In the genomic region with DNA sequence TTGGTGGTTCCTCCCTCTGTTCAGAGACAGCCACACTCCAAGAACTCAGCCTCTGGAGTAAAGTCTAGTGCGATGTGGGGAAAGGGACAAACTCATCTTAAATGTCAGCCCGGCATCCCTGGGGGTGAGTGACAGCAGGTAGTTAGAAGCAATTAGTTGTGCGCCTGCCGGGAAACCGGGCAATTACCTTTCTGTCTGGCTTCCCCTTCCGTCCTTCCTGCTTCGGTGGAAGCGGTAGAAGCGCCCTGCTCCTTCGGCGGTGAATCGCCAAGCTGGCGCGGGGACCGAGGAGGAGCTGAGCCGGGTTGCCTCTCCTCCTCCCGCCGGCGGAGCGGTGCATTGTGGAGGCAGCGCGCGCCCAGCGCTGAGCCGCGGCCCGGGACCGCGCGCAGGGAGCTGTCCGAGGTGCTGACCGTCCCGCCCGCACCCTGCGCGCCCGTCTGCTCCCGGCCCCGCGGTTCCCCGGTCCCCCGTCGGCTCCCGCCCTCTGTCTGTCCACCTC, we compare ENCODE assay signal across 8 mouse cellular contexts. TPM values are rescaled to one million over a fixed set of nuclear protein-coding genes. Genes with fewer than 3 reads are reported as not detected.
DNase-seq lines count a peak whose midpoint lies in the region; ATAC-seq and TF ChIP-seq lines count a peak whose summit lies in the region.

Gene Akain1, plus strand, starts transcription at position 337 of the 502 bp plus-strand sequence.

- peak within 1 kb of the TSS; percentile 67 for H3K4me3 ChIP-seq in forebrain, embryonic 16.5 days (replicated peaks; ENCODE audit: low read length)
- peak within 1 kb of the TSS; percentile 71 for H3K4me3 ChIP-seq in layer of hippocampus, adult 2 months
- H3K4me3 ChIP-seq in lung, postnatal 0 days (ENCODE audit: low read depth, low read length) = no peak within 1 kb of the TSS; the same call in 1 of the 2 replicates

- no peak for TF ChIP-seq EP300 in lung, postnatal 0 days (IDR thresholded peaks at IDR 0.05)

- WGBS in forebrain, embryonic 16.5 days = under 1% methylated on average over 44 of the region's 44 CpGs
- 2% methylated on average over 37 of the region's 44 CpGs for WGBS in lung, postnatal 0 days

- peak within 1 kb of the TSS; percentile 92 for H3K4me2 ChIP-seq in forebrain, embryonic 16.5 days (ENCODE audit: low read length)
- H3K4me2 ChIP-seq in lung, postnatal 0 days (replicated peaks; ENCODE audit: low read depth, low read length) = peak within 1 kb of the TSS; percentile 50

- H3K9ac ChIP-seq in forebrain, embryonic 16.5 days (replicated peaks; ENCODE audit: low read depth, low read length) = peak within 1 kb of the TSS; percentile 60
- no peak within 1 kb of the TSS for H3K9ac ChIP-seq in lung, postnatal 0 days (replicated peaks; ENCODE audit: low read depth)

- no peak within 1 kb of the TSS for H3K27ac ChIP-seq in forebrain, embryonic 16.5 days (ENCODE audit: low read length)
- H3K27ac ChIP-seq in layer of hippocampus, adult 2 months = peak within 1 kb of the TSS; percentile 85
- H3K27ac ChIP-seq in lung, postnatal 0 days (ENCODE audit: low read length) = no peak within 1 kb of the TSS

- no peaks in the 10 kb centered on the region for H3K9me3 ChIP-seq in forebrain, embryonic 16.5 days (ENCODE audit: control insufficient read depth, low read length)
- no peaks in the 10 kb centered on the region for H3K9me3 ChIP-seq in lung, postnatal 0 days (ENCODE audit: low read length)

- H3K4me1 ChIP-seq in forebrain, embryonic 16.5 days (replicated peaks; ENCODE audit: control insufficient read depth, insufficient read depth, low read length) = peaks cover 15% of the 10 kb centered on the region
- H3K4me1 ChIP-seq in lung, postnatal 0 days (ENCODE audit: insufficient read depth, low read depth, low read length) = no peaks in the 10 kb centered on the region

- peaks cover 42% of the 10 kb centered on the region for H3K27me3 ChIP-seq in forebrain, embryonic 16.5 days (replicated peaks; ENCODE audit: control insufficient read depth, insufficient read depth, low read length)
- peaks cover 24% of the 10 kb centered on the region for H3K27me3 ChIP-seq in lung, postnatal 0 days (replicated peaks; ENCODE audit: insufficient read depth, low read length)

- TF ChIP-seq CTCF in layer of hippocampus, adult 2 months (conservative IDR thresholded peaks at IDR 0.05) = no peak
- TF ChIP-seq CTCF in lung, postnatal 0 days (IDR thresholded peaks at IDR 0.05) = no peak

- intact Hi-C loops in heart, postnatal 36 days (cut with DNase I) = loop anchor here (5.0 kb wide), 1 partner anchor 57 kb away; the partner anchor contains the start of gene Zbtb14

- ATAC-seq in forebrain, embryonic 16.5 days = peak; percentile 93
- peak; percentile 98 for ATAC-seq in lung, postnatal 0 days

- peak; percentile 87 for DNase-seq in Muller cell, postnatal 12 days (ENCODE audit: inconsistent ontology term)
- peak; percentile 79 to 83 for DNase-seq in cerebellum, adult 18-20 months
- DNase-seq in heart, postnatal 36 days = peak; percentile 73 to 79
- DNase-seq in layer of hippocampus, adult 2 months (ENCODE audit: low spot score in 2 of 2) = peak; percentile 36 to 38
- DNase-seq in lung, postnatal 0 days (ENCODE audit: low spot score) = peak; percentile 75
- DNase-seq in ovary, postnatal 14 days (ENCODE audit: low spot score) = peak; percentile 69
- DNase-seq in thymus, postnatal 25 days = peak; percentile 61

- H3K36me3 ChIP-seq in forebrain, embryonic 16.5 days (ENCODE audit: control insufficient read depth, insufficient read depth) = no peaks in the 10 kb centered on the region
- no peaks in the 10 kb centered on the region for H3K36me3 ChIP-seq in lung, postnatal 0 days (ENCODE audit: insufficient read depth, low read length)

RNA-seq across cellular contexts. Expression of gene Akain1, which starts in this region (rescaled TPM):
- polyA plus RNA-seq in forebrain, embryonic 16.5 days (2015; fragmentation: Nextera tagmentation; extraction: Ambion mirVana) = 0.24 and 0.43 TPM in 2 replicates
- total RNA-seq in heart, postnatal 36 days (2021) = not detected
- 10 to 100 TPM; 15.8 to 16.2 TPM for total RNA-seq in layer of hippocampus, adult 2 months (2021)
- polyA plus RNA-seq in lung, postnatal 0 days (2015; fragmentation: Nextera tagmentation; extraction: Ambion mirVana) = not detected in 2 replicates

Comparison
In these comparisons a context has a peak if more than half of its experiments do, and no peak if none do; other contexts are left out.
1. RNA of gene Akain1 (total RNA-seq): 15.8 to 16.2 TPM in layer of hippocampus, adult 2 months; not detected in heart, postnatal 36 days; every median in the first group is over 10 times any median in the second.
2. Peak in ATAC-seq, H3K4me3 ChIP-seq, H3K9ac ChIP-seq and H3K4me2 ChIP-seq in forebrain, embryonic 16.5 days; RNA of the gene not detected or under 1 TPM.
3. Peak in DNase-seq in heart, postnatal 36 days; RNA of the gene not detected or under 1 TPM.
4. Peak in DNase-seq, ATAC-seq and H3K4me2 ChIP-seq in lung, postnatal 0 days; RNA of the gene not detected or under 1 TPM.
5. DNase-seq: peak in every context shown above with its lines; median percentile 87 in Muller cell, postnatal 12 days; 81 in cerebellum, adult 18-20 months; 76 in heart, postnatal 36 days; 75 in lung, postnatal 0 days; 69 in ovary, postnatal 14 days; 61 in thymus, postnatal 25 days; 37 in layer of hippocampus, adult 2 months.